Mouse (Mus musculus): Measurements from ENCODE around the gene Gm20661. TPM values are rescaled to one million over a fixed set of nuclear protein-coding genes. Genes with fewer than 3 reads are reported as not detected.
A peak's percentile ranks its signal among the peaks of the same experiment; 100 is the strongest.

Gm20661 gene
- polyA plus RNA-seq, 1 experiment from 2014 or later: 0.65 TPM

- H3K4me3 ChIP-seq (replicated peaks; ENCODE audit: low read length): no peak overlapping the region
- H3K27me3 ChIP-seq (replicated peaks; ENCODE audit: control insufficient read depth, insufficient read depth, low read length): no peaks in the 10 kb centered on the region
- no peaks in the 10 kb centered on the region for H3K9me3 ChIP-seq (ENCODE audit: control insufficient read depth, low read length)
- H3K36me3 ChIP-seq (ENCODE audit: control insufficient read depth, insufficient read depth): no peaks in the 10 kb centered on the region
- 27% methylated on average over 5 of the region's 5 CpGs for WGBS
- no peak overlapping the region for H3K4me2 ChIP-seq (ENCODE audit: low read length)
- no peak overlapping the region for H3K9ac ChIP-seq (replicated peaks; ENCODE audit: low read depth, low read length)
- peaks cover 13% of the 10 kb centered on the region for H3K4me1 ChIP-seq (replicated peaks; ENCODE audit: control insufficient read depth, insufficient read depth, low read length)
- peak; percentile 60; the same call in 1 of the 2 replicates for ATAC-seq
- no peak overlapping the region for H3K27ac ChIP-seq (ENCODE audit: low read length)
Measured at GRCm38 (mm10) chr9:107963700-107964099, 19.2 kb upstream of the Gm20661 start.

DNA sequence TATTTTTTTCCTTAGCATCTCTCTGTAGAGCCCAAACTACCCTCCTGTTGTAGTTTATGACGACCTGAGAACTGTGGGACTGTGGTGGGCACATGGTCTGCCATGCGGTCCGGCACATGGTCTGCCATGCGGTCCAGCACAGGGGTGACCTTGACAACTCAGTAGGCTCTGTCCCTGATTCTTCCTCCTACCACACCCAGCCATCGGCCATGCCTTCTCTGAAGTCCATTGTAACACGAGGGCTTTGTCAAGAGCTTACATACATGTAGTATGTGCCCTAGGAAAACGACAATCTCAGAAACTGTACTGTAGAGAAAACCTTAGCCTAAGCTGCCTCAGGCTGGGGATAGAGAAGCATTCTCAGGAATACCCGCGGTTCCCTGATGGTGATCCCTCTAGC is 18.2 kb upstream of the Gm20661 start:
- Histone ChIP-seq H3K9me3 (ENCODE audit: control insufficient read depth, low read length) (no peaks in the 10 kb centered on the region), H3K4me3 (replicated peaks; ENCODE audit: low read length) (no peak overlapping the region), H3K27ac (ENCODE audit: low read length) (no peak overlapping the region), H3K27me3 (replicated peaks; ENCODE audit: control insufficient read depth, insufficient read depth, low read length) (no peaks in the 10 kb centered on the region), H3K4me2 (ENCODE audit: low read length) (no peak overlapping the region), H3K4me1 (replicated peaks; ENCODE audit: control insufficient read depth, insufficient read depth, low read length) (peaks cover 13% of the 10 kb centered on the region), H3K36me3 (ENCODE audit: control insufficient read depth, insufficient read depth) (no peaks in the 10 kb centered on the region), H3K9ac (replicated peaks; ENCODE audit: low read depth, low read length) (no peak overlapping the region)
- 95% methylated on average over 9 of the region's 9 CpGs for WGBS
- no peak for ATAC-seq

DNA sequence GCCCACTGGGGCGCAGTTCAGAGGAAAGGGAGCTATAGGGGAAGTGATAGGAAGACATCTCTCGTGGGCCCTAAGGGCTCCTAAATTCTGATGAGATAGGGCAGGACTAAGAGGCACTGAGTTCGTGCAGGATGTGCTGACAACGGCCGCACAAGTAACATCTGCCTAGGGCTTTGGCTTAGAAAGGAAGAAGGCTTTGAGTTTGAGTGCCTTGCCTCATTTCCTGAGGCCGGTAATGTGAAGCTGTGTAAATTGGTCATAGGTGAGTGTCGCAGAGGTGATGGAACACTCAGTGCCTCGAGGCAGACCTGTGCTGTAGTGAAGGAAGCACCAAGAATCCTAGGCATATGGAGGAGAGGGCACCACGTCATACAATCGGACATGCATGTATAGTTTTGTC is 16.2 kb upstream of the Gm20661 start:
- ATAC-seq: no peak
- Histone ChIP-seq H3K4me2 (ENCODE audit: low read length) (no peak overlapping the region), H3K27me3 (replicated peaks; ENCODE audit: control insufficient read depth, insufficient read depth, low read length) (no peaks in the 10 kb centered on the region), H3K36me3 (ENCODE audit: control insufficient read depth, insufficient read depth) (no peaks in the 10 kb centered on the region; the same call in 1 of the 2 replicates), H3K4me3 (replicated peaks; ENCODE audit: low read length) (no peak overlapping the region), H3K9ac (replicated peaks; ENCODE audit: low read depth, low read length) (no peak overlapping the region), H3K27ac (ENCODE audit: low read length) (no peak overlapping the region), H3K9me3 (ENCODE audit: control insufficient read depth, low read length) (no peaks in the 10 kb centered on the region), H3K4me1 (replicated peaks; ENCODE audit: control insufficient read depth, insufficient read depth, low read length) (peaks cover 4% of the 10 kb centered on the region)
- 92% methylated on average over 10 of the region's 10 CpGs for WGBS

GRCm38 (mm10) chr9:107967437-107967836 is 15.4 kb upstream of the Gm20661 start:
- no peak overlapping the region for H3K4me3 ChIP-seq (replicated peaks; ENCODE audit: low read length)
- no peak overlapping the region for H3K27ac ChIP-seq (ENCODE audit: low read length)
- H3K36me3 ChIP-seq (ENCODE audit: control insufficient read depth, insufficient read depth): no peaks in the 10 kb centered on the region; the same call in 1 of the 2 replicates
- no peaks in the 10 kb centered on the region for H3K4me1 ChIP-seq (replicated peaks; ENCODE audit: control insufficient read depth, insufficient read depth, low read length)
- no peaks in the 10 kb centered on the region for H3K9me3 ChIP-seq (ENCODE audit: control insufficient read depth, low read length)
- WGBS: 89% methylated on average over 6 of the region's 6 CpGs
- H3K9ac ChIP-seq (replicated peaks; ENCODE audit: low read depth, low read length): no peak overlapping the region
- H3K4me2 ChIP-seq (ENCODE audit: low read length): no peak overlapping the region
- no peak for ATAC-seq
- no peaks in the 10 kb centered on the region for H3K27me3 ChIP-seq (replicated peaks; ENCODE audit: control insufficient read depth, insufficient read depth, low read length)

DNA sequence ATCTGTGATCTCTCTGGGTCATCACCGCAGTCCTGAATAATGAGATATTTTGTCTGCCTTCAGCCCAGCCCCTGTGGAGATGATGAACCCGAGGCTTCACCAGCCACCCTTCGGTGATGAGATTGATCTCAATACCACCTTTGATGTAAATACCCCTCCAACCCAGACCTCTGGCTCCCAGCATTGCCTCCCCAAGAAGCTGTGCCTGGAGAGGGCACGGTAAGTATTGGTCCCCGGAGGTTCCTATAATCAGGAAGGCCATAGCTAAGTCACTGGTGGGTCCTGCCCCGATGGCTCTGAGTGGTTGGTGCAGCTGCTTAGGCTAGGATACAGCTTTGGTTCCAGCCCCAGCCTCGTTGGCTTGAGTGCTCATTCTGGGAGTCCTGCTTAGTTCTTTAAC is 14.3 kb upstream of the Gm20661 start:
- H3K27ac ChIP-seq (ENCODE audit: low read length): no peak overlapping the region
- no peak overlapping the region for H3K4me3 ChIP-seq (replicated peaks; ENCODE audit: low read length)
- H3K4me2 ChIP-seq (ENCODE audit: low read length): no peak overlapping the region
- no peaks in the 10 kb centered on the region; the same call in 1 of the 2 replicates for H3K36me3 ChIP-seq (ENCODE audit: control insufficient read depth, insufficient read depth)
- no peaks in the 10 kb centered on the region for H3K4me1 ChIP-seq (replicated peaks; ENCODE audit: control insufficient read depth, insufficient read depth, low read length)
- no peak for ATAC-seq
- 91% methylated on average over 7 of the region's 7 CpGs for WGBS
- no peaks in the 10 kb centered on the region for H3K9me3 ChIP-seq (ENCODE audit: control insufficient read depth, low read length)
- no peak overlapping the region for H3K9ac ChIP-seq (replicated peaks; ENCODE audit: low read depth, low read length)
- H3K27me3 ChIP-seq (replicated peaks; ENCODE audit: control insufficient read depth, insufficient read depth, low read length): no peaks in the 10 kb centered on the region

DNA sequence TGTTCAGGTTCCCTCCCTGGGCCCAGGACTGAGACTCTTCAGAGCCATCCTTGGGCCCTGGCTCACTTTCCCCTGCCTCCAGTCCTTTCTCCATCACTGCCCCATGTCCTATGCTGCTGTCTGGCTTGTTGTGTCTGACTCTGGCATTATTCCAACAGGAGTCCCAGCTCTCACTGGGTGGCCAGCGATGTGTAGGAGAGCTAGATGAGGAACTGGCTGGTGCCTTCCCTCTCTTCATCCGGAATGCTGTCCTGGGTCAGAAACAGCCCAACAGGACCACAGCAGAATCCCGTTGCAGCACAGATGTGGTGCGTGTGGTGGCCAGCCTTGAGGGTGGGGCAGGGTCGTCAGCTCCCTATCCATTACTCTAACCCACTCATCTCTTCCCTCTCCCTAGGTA is 12.5 kb upstream of the Gm20661 start:
- WGBS: 85% methylated on average over 5 of the region's 5 CpGs
- no peaks in the 10 kb centered on the region for H3K9me3 ChIP-seq (ENCODE audit: control insufficient read depth, low read length)
- no peak overlapping the region for H3K4me3 ChIP-seq (replicated peaks; ENCODE audit: low read length)
- no peak for ATAC-seq
- H3K27me3 ChIP-seq (replicated peaks; ENCODE audit: control insufficient read depth, insufficient read depth, low read length): no peaks in the 10 kb centered on the region
- no peak overlapping the region for H3K4me2 ChIP-seq (ENCODE audit: low read length)
- no peaks in the 10 kb centered on the region for H3K4me1 ChIP-seq (replicated peaks; ENCODE audit: control insufficient read depth, insufficient read depth, low read length)
- H3K27ac ChIP-seq (ENCODE audit: low read length): no peak overlapping the region
- H3K9ac ChIP-seq (replicated peaks; ENCODE audit: low read depth, low read length): no peak overlapping the region
- H3K36me3 ChIP-seq (ENCODE audit: control insufficient read depth, insufficient read depth): no peaks in the 10 kb centered on the region; the same call in 1 of the 2 replicates

- no peak overlapping the region for H3K4me2 ChIP-seq (ENCODE audit: low read length)
- H3K36me3 ChIP-seq (ENCODE audit: control insufficient read depth, insufficient read depth): no peaks in the 10 kb centered on the region; the same call in 1 of the 2 replicates
- H3K4me3 ChIP-seq (replicated peaks; ENCODE audit: low read length): no peak overlapping the region
- WGBS: 82% methylated on average over 8 of the region's 8 CpGs
- no peak overlapping the region for H3K27ac ChIP-seq (ENCODE audit: low read length)
- no peak overlapping the region for H3K9ac ChIP-seq (replicated peaks; ENCODE audit: low read depth, low read length)
- H3K27me3 ChIP-seq (replicated peaks; ENCODE audit: control insufficient read depth, insufficient read depth, low read length): no peaks in the 10 kb centered on the region
- no peaks in the 10 kb centered on the region for H3K9me3 ChIP-seq (ENCODE audit: control insufficient read depth, low read length)
- H3K4me1 ChIP-seq (replicated peaks; ENCODE audit: control insufficient read depth, insufficient read depth, low read length): no peaks in the 10 kb centered on the region
- ATAC-seq: no peak
Measured at GRCm38 (mm10) chr9:107971690-107972541, 10.9 kb upstream of the Gm20661 start.

- no peak overlapping the region for H3K27ac ChIP-seq (ENCODE audit: low read length)
- no peak overlapping the region for H3K4me3 ChIP-seq (replicated peaks; ENCODE audit: low read length)
- H3K27me3 ChIP-seq (replicated peaks; ENCODE audit: control insufficient read depth, insufficient read depth, low read length): no peaks in the 10 kb centered on the region
- no peaks in the 10 kb centered on the region; the same call in 1 of the 2 replicates for H3K36me3 ChIP-seq (ENCODE audit: control insufficient read depth, insufficient read depth)
- no peak overlapping the region for H3K9ac ChIP-seq (replicated peaks; ENCODE audit: low read depth, low read length)
- H3K4me2 ChIP-seq (ENCODE audit: low read length): no peak overlapping the region
- 88% methylated on average over 10 of the region's 10 CpGs for WGBS
- H3K4me1 ChIP-seq (replicated peaks; ENCODE audit: control insufficient read depth, insufficient read depth, low read length): no peaks in the 10 kb centered on the region
- ATAC-seq: no peak
- H3K9me3 ChIP-seq (ENCODE audit: control insufficient read depth, low read length): no peaks in the 10 kb centered on the region
Measured at GRCm38 (mm10) chr9:107974491-107975171, 8.2 kb upstream of the Gm20661 start.
